Mouse (Mus musculus) heart, postnatal 4 days (tissue): ENCODE data around the gene Il1rl1. TPM values are rescaled to one million over a fixed set of nuclear protein-coding genes. Genes with fewer than 3 reads are reported as not detected.

ENCODE experiments used
- DNase-seq: peaks from one replicate; pipeline ENCODE4 v3.0.0; 2021
- total RNA-seq, 2 experiments: library from RNA; stranded (reverse); gene quantifications; 2 replicates each; pipeline ENCODE4 v1.2.3; 2021

The Il1rl1 gene
- total RNA-seq, 2 experiments from 2014 or later = 0.77 to 1.4 TPM

DNA sequence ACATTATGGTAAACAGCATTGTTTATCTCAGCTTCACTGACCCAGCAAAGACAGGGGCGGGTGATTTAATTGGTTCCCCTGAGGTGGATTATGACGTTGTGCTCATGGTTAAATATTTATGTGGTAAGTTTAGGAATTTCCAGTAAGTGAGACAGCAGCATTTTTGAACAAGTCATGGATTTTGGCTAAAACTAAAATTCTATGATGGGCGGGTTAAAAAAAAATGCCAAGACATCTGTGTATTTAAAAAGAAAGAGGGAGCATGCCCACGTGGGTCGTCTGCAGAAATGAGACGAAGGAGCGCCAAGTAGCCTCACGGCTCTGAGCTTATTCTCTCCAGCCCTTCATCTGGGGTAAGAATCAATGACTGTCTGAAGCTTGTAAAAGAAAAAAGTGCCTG, 10.1 kb downstream of the Il1rl1 start:
- no peak for DNase-seq

DNA sequence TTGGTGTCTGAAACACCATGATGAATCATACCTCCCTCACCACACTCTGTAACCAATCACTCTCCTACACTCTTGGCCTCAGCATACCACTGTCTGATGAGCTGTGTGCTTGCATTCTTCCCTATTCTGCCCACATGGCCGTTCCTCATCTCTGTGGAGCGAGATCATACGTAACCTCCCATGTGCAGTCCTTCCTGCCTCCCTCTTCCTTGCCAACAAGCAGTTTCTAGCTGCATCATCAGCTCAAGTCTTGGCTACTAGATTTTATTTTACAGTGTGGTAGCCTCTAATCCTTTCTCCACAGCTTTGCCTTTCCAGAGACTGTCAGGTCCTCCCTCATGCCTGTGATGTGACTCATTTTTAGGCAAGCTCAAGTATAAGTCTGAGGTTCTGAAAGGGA, 15.4 kb downstream of the Il1rl1 start:
- DNase-seq = no peak

GRCm38 (mm10) chr1:40465477-40466430, 36.4 kb downstream of the Il1rl1 start, which contains the start of gene Il18r1:
Gene Il18r1 (plus strand): TSS chr1:40465552.
- DNase-seq = peak; percentile 17

- no peak for DNase-seq
Observed at GRCm38 (mm10) chr1:40467306-40467705, 37.9 kb downstream of the Il1rl1 start.

DNA sequence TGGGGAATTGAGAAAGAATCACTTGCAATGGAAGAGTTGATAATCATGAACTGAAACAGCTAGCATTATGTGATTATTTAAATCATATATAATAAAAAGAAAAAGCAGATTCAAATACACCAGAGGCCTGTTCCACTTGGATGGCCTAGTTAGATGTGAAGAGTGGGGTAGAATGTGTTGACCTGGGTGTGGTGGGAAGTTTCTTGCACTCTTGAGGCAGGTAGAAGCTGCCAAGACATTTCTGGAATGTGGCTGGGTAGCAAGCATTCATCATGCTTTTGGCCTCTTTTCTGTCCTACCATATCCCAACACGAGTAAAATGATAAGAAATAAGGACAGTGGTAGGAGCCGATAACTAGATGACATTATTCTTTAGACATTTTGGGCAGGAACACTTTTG, 39.4 kb downstream of the Il1rl1 start:
- DNase-seq = no peak

DNA sequence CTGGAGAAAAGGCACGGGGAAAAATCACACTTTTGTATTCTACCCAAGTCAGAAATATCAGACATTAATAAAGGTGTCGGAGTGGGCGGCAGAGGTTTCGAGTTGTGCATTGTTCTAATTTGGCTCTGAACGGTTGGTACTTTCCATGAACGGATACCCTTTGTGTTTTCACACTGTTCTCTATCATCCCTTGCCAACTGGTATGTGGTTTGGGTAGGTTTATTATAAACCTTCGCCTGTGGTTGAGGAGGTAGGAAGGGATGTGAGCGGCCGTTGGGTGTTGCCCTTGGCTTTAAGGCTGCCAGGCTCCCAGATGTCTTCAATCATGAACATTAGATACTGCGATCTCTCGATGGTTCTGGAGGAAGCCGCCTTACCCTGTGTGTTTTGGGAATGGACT, 40.5 kb downstream of the Il1rl1 start:
- DNase-seq = no peak

- no peak for DNase-seq
Observed at GRCm38 (mm10) chr1:40472401-40472800, 43.0 kb downstream of the Il1rl1 start.

GRCm38 (mm10) chr1:40473640-40474039, 44.3 kb downstream of the Il1rl1 start:
- no peak for DNase-seq

GRCm38 (mm10) chr1:40474336-40474735, 45.0 kb downstream of the Il1rl1 start:
- DNase-seq = no peak

- DNase-seq = no peak
Observed at GRCm38 (mm10) chr1:40475697-40476096, 46.3 kb downstream of the Il1rl1 start.

DNA sequence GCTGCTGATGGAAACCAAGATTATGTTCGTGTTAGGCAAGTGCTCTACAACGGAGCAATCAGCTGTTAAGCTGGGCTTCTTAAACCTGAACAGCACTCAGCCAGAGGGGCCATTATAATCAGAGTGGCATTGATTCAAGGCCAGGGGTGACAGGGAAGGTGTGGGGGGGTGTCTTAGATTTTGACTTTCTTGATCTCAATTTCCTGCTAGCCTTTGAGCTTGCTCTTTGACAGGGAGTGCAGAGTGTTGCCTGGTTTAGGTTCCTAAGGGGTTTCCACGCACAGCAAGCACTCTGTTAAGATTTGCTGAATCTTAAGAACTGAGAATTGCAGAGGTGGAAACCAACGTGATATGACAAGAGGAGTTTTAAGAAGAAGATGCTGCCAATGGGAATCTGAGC, 47.4 kb downstream of the Il1rl1 start:
- no peak for DNase-seq

DNA sequence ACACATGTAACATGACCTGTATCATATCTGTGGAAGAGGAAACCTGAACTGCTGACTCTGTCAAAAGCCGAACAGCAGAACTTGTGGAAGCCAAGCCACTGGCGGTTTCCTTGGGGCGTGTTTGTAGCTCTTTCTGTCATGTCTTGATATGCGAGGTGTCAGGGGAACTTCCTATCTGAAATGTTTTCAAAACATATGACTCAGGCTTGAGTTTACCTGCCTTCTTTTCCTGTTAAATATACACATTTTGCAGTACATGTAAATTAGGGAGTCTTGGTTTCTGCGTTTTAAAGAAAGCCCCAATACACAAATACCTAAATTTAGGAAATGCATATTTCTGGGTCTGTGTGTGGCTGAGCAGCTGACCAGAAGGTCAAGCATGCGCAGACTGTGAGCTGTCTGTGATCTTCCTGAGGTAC, 50.1 kb downstream of the Il1rl1 start:
- DNase-seq = no peak

GRCm38 (mm10) chr1:40494594-40494993, 65.2 kb downstream of the Il1rl1 start:
- DNase-seq = no peak

DNA sequence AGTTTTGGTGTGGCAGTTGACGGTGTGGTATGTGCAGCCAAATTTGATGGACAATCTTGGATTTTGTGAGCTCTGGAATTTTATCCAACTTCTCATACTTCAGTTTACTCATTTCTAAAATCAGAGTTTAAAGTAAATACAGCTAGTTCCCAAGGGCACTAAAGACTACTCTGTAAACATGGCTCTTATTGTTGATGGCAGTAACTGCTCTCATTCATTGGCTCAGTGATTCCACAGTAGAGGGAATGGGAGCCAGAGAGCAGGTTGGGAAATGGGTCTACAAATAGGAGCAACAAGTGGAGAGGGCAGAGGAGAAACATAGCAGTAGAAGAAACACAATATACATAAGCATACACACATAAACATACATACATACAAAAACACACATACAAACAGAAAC, 70.3 kb downstream of the Il1rl1 start:
- DNase-seq = no peak

GRCm38 (mm10) chr1:40501126-40501525, 71.8 kb downstream of the Il1rl1 start:
- DNase-seq = no peak

DNA sequence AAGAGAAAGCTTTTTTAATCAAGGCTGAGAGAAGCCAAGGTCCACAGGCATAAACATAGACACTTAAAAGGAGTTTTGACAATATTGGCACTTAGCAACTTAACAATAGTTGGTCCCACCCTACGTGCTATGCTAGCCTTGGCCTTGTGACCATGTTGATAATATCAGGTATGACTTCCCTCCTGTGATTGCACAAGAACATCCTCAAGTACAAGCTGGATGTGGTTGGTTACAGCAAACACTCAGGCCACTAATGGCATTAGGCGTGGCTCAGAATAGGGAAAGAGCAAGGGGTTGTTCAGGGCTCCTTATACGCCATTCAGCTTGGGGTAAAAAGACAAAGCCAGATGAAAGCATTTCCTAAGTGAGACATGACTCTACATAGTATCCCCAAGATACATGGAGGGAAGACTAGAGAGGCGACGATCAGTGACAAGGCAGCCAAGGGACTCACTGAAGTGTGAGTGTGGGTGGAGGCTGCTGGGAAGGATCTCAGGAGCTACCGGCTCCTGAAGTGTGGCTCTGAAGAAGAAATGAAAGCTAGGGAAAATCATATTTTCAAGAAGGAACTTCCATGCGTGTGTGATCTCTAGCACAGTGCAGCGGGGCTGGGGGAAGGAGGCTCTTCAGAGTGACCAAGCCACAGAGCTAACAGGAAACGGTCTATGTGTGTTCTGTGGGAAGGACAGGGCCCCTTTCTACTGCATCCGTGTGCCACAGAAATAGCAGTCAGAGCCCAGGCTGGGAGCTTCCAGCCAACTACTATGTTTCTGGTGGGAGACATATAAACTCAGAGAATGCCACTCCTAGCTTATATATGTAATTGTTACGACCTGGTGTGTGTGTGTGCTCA, 72.4 kb downstream of the Il1rl1 start:
- no peak for DNase-seq

DNA sequence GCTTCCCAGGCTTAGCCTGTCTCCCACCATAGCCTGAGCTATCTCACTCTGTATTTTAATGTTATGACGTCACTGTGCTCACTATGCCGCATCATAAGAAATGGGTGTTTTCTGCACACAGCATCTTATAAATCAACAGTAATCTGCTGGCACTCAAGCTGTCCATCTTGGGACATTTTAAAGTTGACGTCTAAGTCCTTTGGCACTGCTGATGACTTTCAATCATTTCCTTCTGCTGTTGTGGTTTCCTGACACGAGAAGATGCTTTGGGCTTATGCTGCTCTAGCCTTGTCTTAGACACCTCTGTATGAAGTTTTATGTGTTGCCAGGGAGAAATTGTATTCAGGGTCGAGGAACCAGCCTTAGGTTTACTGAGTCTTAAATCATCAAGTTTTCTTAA, 75.2 kb downstream of the Il1rl1 start:
- DNase-seq = no peak

Other genes with a start within 250 kb of the Il1rl1 start
- 1 to 10 TPM; 9.8 TPM for gene Il1r1, start 204.5 kb upstream of the Il1rl1 start, total RNA-seq
- gene Il1rl2, start 105.0 kb upstream of the Il1rl1 start, total RNA-seq = 1 to 10 TPM; 6.2 to 6.8 TPM
- 1 to 10 TPM in 1 of 2 experiments, under 1 TPM in 1; 0.98 to 1.6 TPM for gene Il18r1, start 36.0 kb downstream of the Il1rl1 start, total RNA-seq
- gene Il18rap, start 85.8 kb downstream of the Il1rl1 start, total RNA-seq = under 1 TPM; 0.07 to 0.25 TPM
- not detected for gene Slc9a4, start 150.5 kb downstream of the Il1rl1 start, total RNA-seq